26 mouse cellular contexts compared by ENCODE assay signal in the genomic region with DNA sequence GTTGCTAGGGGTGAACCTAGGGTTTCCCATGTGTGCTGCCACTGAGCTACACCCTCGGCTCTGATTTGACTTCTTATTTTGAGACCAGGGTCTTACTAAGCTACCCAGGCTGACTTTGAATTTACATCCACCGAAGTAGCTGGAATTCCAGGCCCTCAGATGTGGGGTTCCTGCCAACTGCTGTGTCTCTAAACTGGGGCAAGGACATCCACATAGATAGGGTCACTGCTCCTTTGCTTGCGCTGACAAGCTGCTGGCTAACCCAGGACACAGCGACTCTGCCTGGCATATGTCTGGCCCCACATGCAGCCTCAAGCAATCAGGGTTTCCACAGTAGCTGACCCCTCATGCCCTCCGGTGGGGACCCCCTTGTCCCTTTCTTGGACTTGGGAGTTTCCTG. TPM values are rescaled to one million over a fixed set of nuclear protein-coding genes. Genes with fewer than 3 reads are reported as not detected.
DNase-seq lines count a peak whose midpoint lies in the region; ATAC-seq and TF ChIP-seq lines count a peak whose summit lies in the region.
"Had no signal": no experiment of that assay in that cellular context is flagged by ENCODE, and none has a peak within 500 bp of the region (broad histone marks: within the 10 kb centered on the region; RNA-seq: fewer than 3 reads in every experiment).

No protein-coding gene starts in this region.

- peaks cover 31% of the 10 kb centered on the region for H3K4me1 ChIP-seq in heart, embryonic 10.5 days
- H3K4me1 ChIP-seq in liver, postnatal 0 days (ENCODE audit: insufficient read depth): peaks cover 21% of the 10 kb centered on the region
- 0 out of 2 replicates have a peak, but pooled peaks cover 8% of the 10 kb centered on the region for H3K4me1 ChIP-seq in liver, embryonic 12.5 days
- 0 out of 2 replicates have a peak, but pooled peaks cover 11% of the 10 kb centered on the region for H3K4me1 ChIP-seq in hindbrain, postnatal 0 days (ENCODE audit: insufficient read depth, low read length)

- no peak overlapping the region for H3K27ac ChIP-seq in heart, embryonic 10.5 days
- H3K27ac ChIP-seq in liver, postnatal 0 days (ENCODE audit: low read depth): 0 out of 2 replicates have a peak overlapping the region, but pooled peaks have one; percentile 12
- H3K27ac ChIP-seq in liver, embryonic 12.5 days: no peak overlapping the region
- no peak overlapping the region for H3K27ac ChIP-seq in hindbrain, postnatal 0 days
- H3K27ac ChIP-seq: forebrain, embryonic 13.5 days; heart, embryonic 15.5 days; kidney, embryonic 15.5 days; liver, embryonic 15.5 days; macrophage had no signal

- H3K9ac ChIP-seq in liver, postnatal 0 days (replicated peaks): peak overlapping the region; percentile 26; the same call in 1 of the 2 replicates
- H3K9ac ChIP-seq in liver, embryonic 12.5 days: no peak overlapping the region
- H3K9ac ChIP-seq in hindbrain, postnatal 0 days (replicated peaks; ENCODE audit: low read length): no peak overlapping the region
- H3K9ac ChIP-seq: forebrain, embryonic 13.5 days; heart, embryonic 15.5 days; kidney, embryonic 15.5 days; liver, embryonic 15.5 days had no signal

- WGBS in heart, embryonic 10.5 days: 67% methylated on average over 5 of the region's 5 CpGs
- WGBS in liver, postnatal 0 days (ENCODE audit: insufficient replicate concordance): 74% methylated on average over 5 of the region's 5 CpGs
- WGBS in liver, embryonic 12.5 days (ENCODE audit: insufficient replicate concordance): 60% methylated on average over 5 of the region's 5 CpGs
- 75% methylated on average over 5 of the region's 5 CpGs for WGBS in hindbrain, postnatal 0 days

- TF ChIP-seq CTCF in liver, postnatal 0 days (IDR thresholded peaks at IDR 0.05; ENCODE audit: low read depth): no peak
- no peak for TF ChIP-seq CTCF in hindbrain, postnatal 0 days (IDR thresholded peaks at IDR 0.05; ENCODE audit: low read depth)

- TF ChIP-seq EP300 in liver, postnatal 0 days (IDR thresholded peaks at IDR 0.05; ENCODE audit: low read depth): no peak

- peak; percentile 89 for DNase-seq in heart, adult 11 months
- DNase-seq in heart, embryonic 10.5 days (ENCODE audit: low spot score): no peak
- no peak for DNase-seq in liver, postnatal 0 days
- peak; percentile 15 for DNase-seq in ovary, postnatal 36 days (ENCODE audit: low spot score)
- DNase-seq in ovary, postnatal 10 days (ENCODE audit: low spot score): no peak
- no peak for DNase-seq in cerebellum, adult 9-10 months
- DNase-seq in hindbrain, postnatal 0 days (ENCODE audit: low spot score): no peak
- DNase-seq: cerebellum, adult 8-10 months; cerebellum, postnatal 36 days; gastrocnemius, postnatal 10 days; kidney, adult 18-20 months; kidney, postnatal 25 days; layer of hippocampus, postnatal 36 days; left cerebral cortex, postnatal 4 days; midbrain, embryonic 14.5 days; right cerebral cortex, postnatal 25 days; thymus, adult 18-20 months; thymus, postnatal 25 days had no signal

- peaks cover 43% of the 10 kb centered on the region for H3K27me3 ChIP-seq in heart, embryonic 10.5 days (ENCODE audit: insufficient read depth, poor library complexity, severe bottlenecking)
- peaks cover 16% of the 10 kb centered on the region for H3K27me3 ChIP-seq in liver, postnatal 0 days (ENCODE audit: insufficient read depth, low read length)
- H3K27me3 ChIP-seq in liver, embryonic 12.5 days (replicated peaks): peaks cover 39% of the 10 kb centered on the region
- peaks cover 15% of the 10 kb centered on the region; the same call in 1 of the 2 replicates for H3K27me3 ChIP-seq in hindbrain, postnatal 0 days (ENCODE audit: insufficient read depth, low read length)
- H3K27me3 ChIP-seq: Patski had no signal

- H3K4me2 ChIP-seq in liver, postnatal 0 days (ENCODE audit: low read depth, low read length): no peak overlapping the region
- no peak overlapping the region for H3K4me2 ChIP-seq in liver, embryonic 12.5 days
- no peak overlapping the region for H3K4me2 ChIP-seq in hindbrain, postnatal 0 days (ENCODE audit: low read depth, low read length)
- H3K4me2 ChIP-seq: forebrain, embryonic 13.5 days; heart, embryonic 15.5 days; kidney, embryonic 15.5 days; liver, embryonic 15.5 days had no signal

- H3K36me3 ChIP-seq in heart, embryonic 10.5 days: no peaks in the 10 kb centered on the region
- H3K36me3 ChIP-seq in liver, postnatal 0 days (replicated peaks; ENCODE audit: insufficient read depth, low read length): no peaks in the 10 kb centered on the region
- no peaks in the 10 kb centered on the region for H3K36me3 ChIP-seq in liver, embryonic 12.5 days
- no peaks in the 10 kb centered on the region for H3K36me3 ChIP-seq in hindbrain, postnatal 0 days (ENCODE audit: insufficient read depth, low read length)
- H3K36me3 ChIP-seq: heart, embryonic 15.5 days; kidney, embryonic 15.5 days; liver, embryonic 15.5 days had no signal

- H3K9me3 ChIP-seq in heart, embryonic 10.5 days: no peaks in the 10 kb centered on the region
- no peaks in the 10 kb centered on the region for H3K9me3 ChIP-seq in liver, postnatal 0 days (ENCODE audit: low read length)
- no peaks in the 10 kb centered on the region for H3K9me3 ChIP-seq in liver, embryonic 12.5 days (replicated peaks)
- H3K9me3 ChIP-seq in hindbrain, postnatal 0 days (ENCODE audit: low read length): no peaks in the 10 kb centered on the region
- H3K9me3 ChIP-seq: forebrain, embryonic 13.5 days; heart, embryonic 15.5 days; kidney, embryonic 15.5 days; liver, embryonic 15.5 days had no signal

- no peak overlapping the region for H3K4me3 ChIP-seq in heart, embryonic 10.5 days
- no peak overlapping the region for H3K4me3 ChIP-seq in liver, postnatal 0 days (ENCODE audit: low read depth, low read length)
- H3K4me3 ChIP-seq in liver, embryonic 12.5 days: no peak overlapping the region
- H3K4me3 ChIP-seq in hindbrain, postnatal 0 days (ENCODE audit: low read length): no peak overlapping the region
- H3K4me3 ChIP-seq: forebrain, embryonic 13.5 days; heart, embryonic 15.5 days; kidney, embryonic 15.5 days; liver, embryonic 15.5 days had no signal

- no peak for ATAC-seq in liver, postnatal 0 days
- no peak for ATAC-seq in liver, embryonic 12.5 days
- ATAC-seq in hindbrain, postnatal 0 days: no peak
- ATAC-seq: forebrain, embryonic 13.5 days; hindbrain, embryonic 16.5 days; Patski had no signal

RNA-seq across cellular contexts. Expression of gene Cebpa, which starts 5.4 kb away (rescaled TPM):
- polyA plus RNA-seq in heart, embryonic 10.5 days (2016; fragmentation: Nextera tagmentation; extraction: Ambion mirVana): 0.14 and 2.7 TPM in 2 replicates
- polyA plus RNA-seq in liver, postnatal 0 days (2015; fragmentation: Nextera tagmentation; extraction: Ambion mirVana): 20.2 and 34.0 TPM in 2 replicates
- 11.5 and 11.6 TPM in 2 replicates for polyA plus RNA-seq in liver, embryonic 12.5 days (2016; fragmentation: Nextera tagmentation; extraction: Ambion mirVana)
- 8.3 and 9.8 TPM in 2 replicates for total RNA-seq in hindbrain, postnatal 0 days (2014; rRNA removed)
- polyA plus RNA-seq in hindbrain, postnatal 0 days (2015; fragmentation: Nextera tagmentation; extraction: Ambion mirVana): 1.1 TPM in 2 replicates

RNA-seq across cellular contexts. Expression of gene Cebpg, which starts 57.3 kb away (rescaled TPM):
- 17.5 and 29.3 TPM in 2 replicates for polyA plus RNA-seq in heart, embryonic 10.5 days (2016; fragmentation: Nextera tagmentation; extraction: Ambion mirVana)
- polyA plus RNA-seq in liver, postnatal 0 days (2015; fragmentation: Nextera tagmentation; extraction: Ambion mirVana): 30.8 and 35.2 TPM in 2 replicates
- 27.9 and 28.0 TPM in 2 replicates for polyA plus RNA-seq in liver, embryonic 12.5 days (2016; fragmentation: Nextera tagmentation; extraction: Ambion mirVana)
- total RNA-seq in hindbrain, postnatal 0 days (2014; rRNA removed): 8.9 and 13.2 TPM in 2 replicates
- polyA plus RNA-seq in hindbrain, postnatal 0 days (2015; fragmentation: Nextera tagmentation; extraction: Ambion mirVana): 14.9 and 16.0 TPM in 2 replicates

Comparison
In these comparisons a context has a peak if more than half of its experiments do, and no peak if none do; other contexts are left out.
1. DNase-seq: peak in heart, adult 11 months (single experiment) and ovary, postnatal 36 days (single experiment); none in heart, embryonic 10.5 days (single experiment), liver, postnatal 0 days (single experiment), ovary, postnatal 10 days (single experiment), cerebellum, adult 9-10 months (single experiment) and hindbrain, postnatal 0 days (single experiment).